Mouse (Mus musculus) MEL (cell line): Measurements from ENCODE around the gene Thbs1. TPM values are rescaled to one million over a fixed set of nuclear protein-coding genes. Genes with fewer than 3 reads are reported as not detected.

Experiments used
- DNase-seq: peaks from one replicate; pipeline ENCODE4 v3.0.0; 2011; ENCODE audit warnings: low read depth, low spot score
- H3K27ac ChIP-seq: 2 replicates; pipeline ENCODE4 v1.5.1; 2012; ENCODE audit warnings: low read depth, mild to moderate bottlenecking, control low read depth, low read length, moderate library complexity; ENCODE audit not compliant: control insufficient read depth
- H3K27me3 ChIP-seq, 2 experiments: fragments of 150-350 bp in 1 of 2; sonication (generic) in 1 of 2; 2 replicates each; pipeline ENCODE4 v1.6.1; 2012; ENCODE audit warnings: low read length in 2 of 2, mild to moderate bottlenecking in 2 of 2, improper control_type of control experiment in 1 of 2, moderate library complexity in 1 of 2; ENCODE audit not compliant: insufficient read depth in 2 of 2, control insufficient read depth in 1 of 2
- H3K36me3 ChIP-seq, 2 experiments: 2 replicates each; pipeline ENCODE4 v1.6.1; 2012 to 2014; ENCODE audit warnings: low read length in 2 of 2, improper control_type of control experiment in 1 of 2, inconsistent platforms in 1 of 2, mild to moderate bottlenecking in 1 of 2; ENCODE audit not compliant: insufficient read depth in 2 of 2, control insufficient read depth in 1 of 2
- H3K4me1 ChIP-seq, 2 experiments: fragments of 150-350 bp in 1 of 2; sonication (generic) in 1 of 2; 2 replicates each; pipeline ENCODE4 v1.6.1; 2012; ENCODE audit warnings: low read length in 2 of 2, improper control_type of control experiment in 1 of 2, mild to moderate bottlenecking in 1 of 2; ENCODE audit not compliant: insufficient read depth in 2 of 2, control insufficient read depth in 1 of 2
- H3K4me3 ChIP-seq, 2 experiments: fragments of 150-350 bp in 1 of 2; sonication (generic) in 1 of 2; 2 replicates each; pipeline ENCODE4 v1.5.1; 2012; ENCODE audit warnings: low read depth in 2 of 2, low read length in 2 of 2, mild to moderate bottlenecking in 2 of 2, moderate library complexity in 2 of 2, control low read depth in 1 of 2, improper control_type of control experiment in 1 of 2; ENCODE audit not compliant: control insufficient read depth in 1 of 2, insufficient read depth in 1 of 2
- H3K79me2 ChIP-seq: 2 replicates; pipeline ENCODE4 v1.6.1; 2012; ENCODE audit warnings: mild to moderate bottlenecking, low read length, moderate library complexity; ENCODE audit not compliant: control insufficient read depth, poor library complexity, insufficient read depth
- H3K9ac ChIP-seq: 2 replicates; pipeline ENCODE4 v1.6.1; 2012; ENCODE audit warnings: low read depth, mild to moderate bottlenecking, control low read depth, low read length, moderate library complexity; ENCODE audit not compliant: control insufficient read depth, poor library complexity, severe bottlenecking
- H3K9me3 ChIP-seq: fragments of 150-350 bp; sonication (generic); replicated peaks from 2 replicates; pipeline ENCODE4 v1.6.1; 2012; ENCODE audit warnings: mild to moderate bottlenecking, low read length, improper control_type of control experiment, moderate library complexity; ENCODE audit not compliant: insufficient read depth
- BHLHE40 ChIP-seq: IDR thresholded peaks from 2 replicates; pipeline ENCODE4 v1.6.1; 2012; ENCODE audit warnings: low read depth, mild to moderate bottlenecking, inconsistent platforms, low read length, improper control_type of control experiment, borderline replicate concordance
- CTCF ChIP-seq, 3 experiments: IDR thresholded peaks in 2 of 3; conservative IDR thresholded peaks in 1 of 3; 2 replicates each; pipeline ENCODE4 v1.5.1; 2011 to 2012; ENCODE audit warnings: low read length in 3 of 3, low read depth in 2 of 3, mild to moderate bottlenecking in 2 of 3, improper control_type of control experiment in 1 of 3, inconsistent platforms in 1 of 3, mixed read lengths in 1 of 3, moderate library complexity in 1 of 3; ENCODE audit not compliant: control insufficient read depth in 1 of 3, insufficient read depth in 1 of 3, poor library complexity in 1 of 3, severe bottlenecking in 1 of 3
- E2F4 ChIP-seq: IDR thresholded peaks from 2 replicates; pipeline ENCODE4 v1.6.1; 2011; ENCODE audit warnings: low read depth, low read length, improper control_type of control experiment, borderline replicate concordance
- EP300 ChIP-seq, 2 experiments: IDR thresholded peaks; 2 replicates each; pipeline ENCODE4 v1.6.1; 2011; ENCODE audit warnings: improper control_type of control experiment in 2 of 2, low read length in 2 of 2, low read depth in 1 of 2, mild to moderate bottlenecking in 1 of 2
- ETS1 ChIP-seq: IDR thresholded peaks from 2 replicates; pipeline ENCODE4 v1.6.1; 2012; ENCODE audit warnings: low read depth, mild to moderate bottlenecking, inconsistent platforms, low read length, improper control_type of control experiment, moderate library complexity
- KAT2A ChIP-seq: conservative IDR thresholded peaks from 2 replicates; pipeline ENCODE4 v1.6.1; 2012; ENCODE audit warnings: low read depth, low read length, improper control_type of control experiment, inconsistent platforms
- MAX ChIP-seq: IDR thresholded peaks from 2 replicates; pipeline ENCODE4 v1.6.1; 2011; ENCODE audit warnings: low read length, improper control_type of control experiment
- MEF2A ChIP-seq: IDR thresholded peaks from 2 replicates; pipeline ENCODE4 v1.6.1; 2014; ENCODE audit warnings: low read depth, mild to moderate bottlenecking, inconsistent platforms, low read length, improper control_type of control experiment; ENCODE audit not compliant: poor library complexity, insufficient replicate concordance, severe bottlenecking; ENCODE audit errors: extremely low read depth
- MYB ChIP-seq: IDR thresholded peaks from 2 replicates; pipeline ENCODE4 v1.6.1; 2011; ENCODE audit warnings: mild to moderate bottlenecking, low read depth, low read length, improper control_type of control experiment
- MYC ChIP-seq: IDR thresholded peaks from 2 replicates; pipeline ENCODE4 v1.6.1; 2011; ENCODE audit warnings: low read depth, mild to moderate bottlenecking, low read length, improper control_type of control experiment, moderate library complexity
- POLR2AphosphoS2 ChIP-seq: IDR thresholded peaks from 2 replicates; pipeline ENCODE4 v1.6.1; 2011; ENCODE audit warnings: low read length, improper control_type of control experiment
- RCOR1 ChIP-seq: IDR thresholded peaks from 2 replicates; pipeline ENCODE4 v1.6.1; 2012; ENCODE audit warnings: low read depth, mild to moderate bottlenecking, inconsistent platforms, low read length, improper control_type of control experiment
- TAL1 ChIP-seq: IDR thresholded peaks from 2 replicates; pipeline ENCODE4 v1.6.1; 2012; ENCODE audit warnings: mild to moderate bottlenecking, inconsistent platforms, low read length, moderate library complexity, mixed read lengths
- TBP ChIP-seq: IDR thresholded peaks from 2 replicates; pipeline ENCODE4 v1.8.0; 2011; ENCODE audit warnings: low read depth, low read length, improper control_type of control experiment
- TCF12 ChIP-seq: IDR thresholded peaks from 2 replicates; pipeline ENCODE4 v1.6.1; 2014; ENCODE audit warnings: low read depth, mild to moderate bottlenecking, inconsistent platforms, low read length, improper control_type of control experiment, moderate library complexity
- ZC3H11A ChIP-seq: IDR thresholded peaks from 2 replicates; pipeline ENCODE4 v1.6.1; 2012; ENCODE audit warnings: low read depth, mild to moderate bottlenecking, inconsistent platforms, low read length, improper control_type of control experiment
- ZKSCAN1 ChIP-seq: IDR thresholded peaks from 2 replicates; pipeline ENCODE4 v1.6.1; 2012; ENCODE audit warnings: low read depth, mild to moderate bottlenecking, inconsistent platforms, low read length, improper control_type of control experiment, moderate library complexity
- ZNF384 ChIP-seq: IDR thresholded peaks from 2 replicates; pipeline ENCODE4 v1.6.1; 2012; ENCODE audit warnings: low read depth, mild to moderate bottlenecking, inconsistent platforms, low read length, improper control_type of control experiment
- polyA plus RNA-seq, 2 experiments: library from polyadenylated mRNA; stranded (reverse) in 1 of 2; unstranded in 1 of 2; fragments of >175 nt in 1 of 2; fragments of >200 nt in 1 of 2; gene quantifications; 2 replicates each; pipeline versions ENCODE4 v1.2.1 to v1.2.4; 2012; ENCODE audit warnings: low replicate concordance in 2 of 2, low read depth in 1 of 2; ENCODE audit not compliant: insufficient read length in 2 of 2, insufficient read depth in 1 of 2, missing spikeins in 1 of 2
- total RNA-seq: library from RNA; depleted of rRNA; stranded (reverse); fragments of 300-350 nt; gene quantifications from 2 replicates; pipeline ENCODE4 v1.2.3, GENCODE M21; 2012

Thbs1 gene
- total and polyA plus RNA-seq, 3 experiments, result not detected

GRCm38 (mm10) chr2:118116180-118116579 lies 4.5 kb downstream of the Thbs1 start:
- Histone ChIP-seq H3K79me2 (no peaks in the 10 kb centered on the region), H3K9me3 (no peaks in the 10 kb centered on the region)
- TF ChIP-seq KAT2A (no peak), RCOR1 (no peak)
- TF ChIP-seq, all 39 proteins: peak for 0

GRCm38 (mm10) chr2:118116754-118117290 lies 5.1 kb downstream of the Thbs1 start:
- Histone ChIP-seq H3K4me1 (no peaks in the 10 kb centered on the region), H3K36me3 (no peaks in the 10 kb centered on the region), H3K79me2 (no peaks in the 10 kb centered on the region), H3K9me3 (no peaks in the 10 kb centered on the region), H3K9ac (no peak overlapping the region), H3K4me3 (no peak overlapping the region), H3K27ac (no peak overlapping the region), H3K27me3 (no peaks in the 10 kb centered on the region)
- DNase-seq, result no peak
- TF ChIP-seq MYC (no peak), CTCF (IDR thresholded peaks at IDR 0.05 in 2 of 3, conservative IDR thresholded peaks at IDR 0.05 in 1 of 3; ENCODE audit: control insufficient read depth in 1 of 3, insufficient read depth in 1 of 3, low read depth in 2 of 3, low read length in 3 of 3, poor library complexity in 1 of 3, severe bottlenecking in 1 of 3) (no peak), ETS1 (no peak), TBP (no peak), MEF2A (no peak), RCOR1 (no peak), BHLHE40 (no peak), MAX (no peak), MYB (no peak), EP300 (IDR thresholded peaks at IDR 0.05; ENCODE audit: low read depth in 1 of 2, low read length in 2 of 2) (no peak), POLR2AphosphoS2 (no peak), E2F4 (no peak), ZC3H11A (no peak), ZKSCAN1 (no peak), ZNF384 (no peak), TAL1 (no peak), TCF12 (no peak)

More at GRCm38 (mm10) chr2:118116180-118116579, 4.5 kb downstream of the Thbs1 start:
- Histone ChIP-seq H3K27ac (no peak overlapping the region), H3K36me3 (no peaks in the 10 kb centered on the region), H3K4me3 (no peak overlapping the region), H3K9ac (no peak overlapping the region), H3K27me3 (no peaks in the 10 kb centered on the region), H3K4me1 (no peaks in the 10 kb centered on the region)
- DNase-seq, result no peak
